Mouse (Mus musculus): ENCODE data around the gene Cacng4. TPM values are rescaled to one million over a fixed set of nuclear protein-coding genes. Genes with fewer than 3 reads are reported as not detected.

Gene Cacng4
- 65.3 and 77.7 TPM in 2 replicates for polyA plus RNA-seq (2015; fragmentation: Nextera tagmentation; extraction: Ambion mirVana)

GRCm38 (mm10) chr11:107794547-107795269 lies at the start of gene Cacng4:
TSS of gene Cacng4 (minus strand) at chr11:107794557.

GRCm38 (mm10) chr11:107716332-107716938 lies 77.9 kb downstream of the Cacng4 start, which contains the start of gene Cacng1:
TSS of gene Cacng1 (minus strand) at chr11:107716522.

Other genes starting within 250 kb of the Cacng4 start
- 10.8 and 12.0 TPM in 2 replicates for gene Helz, start 246.6 kb downstream of the Cacng4 start, polyA plus RNA-seq (2015; fragmentation: Nextera tagmentation; extraction: Ambion mirVana)
- gene Cacng1, start 78.0 kb downstream of the Cacng4 start, polyA plus RNA-seq (2015; fragmentation: Nextera tagmentation; extraction: Ambion mirVana): 1.3 and 1.6 TPM in 2 replicates
- 22.6 and 25.1 TPM in 2 replicates for gene Cacng5, start 120.5 kb upstream of the Cacng4 start, polyA plus RNA-seq (2015; fragmentation: Nextera tagmentation; extraction: Ambion mirVana)

Measured in neural tube, postnatal 0 days (tissue).